Mouse (Mus musculus): ENCODE measurements around the gene Syap1.
"Not testable (repeated sequence)": the region's sequence is repeated elsewhere in the genome, so short reads cannot be mapped to it uniquely, and the experiment has no call there.

Syap1 gene

GRCm38 (mm10) chrX:162887931-162888511, at the start of gene Syap1:
TSS of gene Syap1 (minus strand) at chrX:162888447.
- DNase-seq: peak; percentile 82 to 85

- DNase-seq: no peak
Measured at GRCm38 (mm10) chrX:162931467-162931866, 43.2 kb upstream of the Syap1 start.

DNA sequence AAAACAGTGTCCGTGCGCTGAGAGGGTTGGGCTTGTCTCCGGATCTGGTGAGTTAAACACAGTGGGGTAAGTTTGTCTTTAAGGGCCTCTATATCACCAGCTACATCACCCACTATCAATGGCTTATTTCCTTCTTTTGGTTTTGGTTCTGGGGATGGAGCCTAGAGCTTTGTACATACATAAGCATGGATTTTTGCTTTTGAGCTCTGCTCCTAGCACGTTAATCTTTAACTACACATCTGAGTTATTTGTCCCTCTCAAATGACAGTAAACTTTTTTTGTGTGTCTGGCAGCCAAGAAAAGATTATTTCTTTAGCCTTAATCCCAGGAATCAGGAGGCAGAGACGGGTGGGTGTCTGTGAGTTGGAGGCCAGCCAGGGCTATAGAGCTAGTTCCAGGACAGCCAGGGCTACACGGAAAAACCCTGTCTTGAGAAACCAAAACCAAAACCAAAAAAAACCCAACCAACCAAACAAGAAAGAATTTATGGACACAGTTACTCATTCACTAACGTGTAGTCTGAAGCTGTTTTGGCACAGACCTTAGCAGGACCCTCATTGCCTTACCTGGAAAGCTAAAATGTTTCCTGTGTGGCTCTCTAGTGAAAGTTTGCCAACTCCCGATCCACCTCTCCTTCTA, 33.4 kb upstream of the Syap1 start:
- no peak for DNase-seq

DNA sequence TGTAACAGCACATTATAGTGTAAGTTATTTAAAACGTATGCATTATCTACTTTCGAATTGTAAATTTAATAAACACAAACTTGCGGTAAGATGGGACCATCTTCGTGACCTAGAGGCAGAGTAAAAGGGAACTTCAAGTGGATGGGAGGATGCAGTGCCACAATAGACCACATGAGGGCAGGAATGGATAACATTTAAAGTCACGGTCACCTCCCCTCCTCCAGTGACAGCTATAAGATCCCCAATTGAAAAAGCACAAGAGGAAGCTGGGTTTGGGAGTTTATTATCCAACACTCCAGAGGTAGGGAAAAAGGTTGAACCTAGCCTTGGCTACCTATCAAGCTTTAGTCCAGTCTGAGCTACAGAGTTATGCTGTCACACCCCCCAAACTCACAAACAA, 27.4 kb upstream of the Syap1 start:
- peak; percentile 42 to 46 for DNase-seq

GRCm38 (mm10) chrX:162913651-162914050, 25.4 kb upstream of the Syap1 start:
- DNase-seq: no peak

- DNase-seq: no peak
Measured at GRCm38 (mm10) chrX:162907554-162907953, 19.3 kb upstream of the Syap1 start.

DNA sequence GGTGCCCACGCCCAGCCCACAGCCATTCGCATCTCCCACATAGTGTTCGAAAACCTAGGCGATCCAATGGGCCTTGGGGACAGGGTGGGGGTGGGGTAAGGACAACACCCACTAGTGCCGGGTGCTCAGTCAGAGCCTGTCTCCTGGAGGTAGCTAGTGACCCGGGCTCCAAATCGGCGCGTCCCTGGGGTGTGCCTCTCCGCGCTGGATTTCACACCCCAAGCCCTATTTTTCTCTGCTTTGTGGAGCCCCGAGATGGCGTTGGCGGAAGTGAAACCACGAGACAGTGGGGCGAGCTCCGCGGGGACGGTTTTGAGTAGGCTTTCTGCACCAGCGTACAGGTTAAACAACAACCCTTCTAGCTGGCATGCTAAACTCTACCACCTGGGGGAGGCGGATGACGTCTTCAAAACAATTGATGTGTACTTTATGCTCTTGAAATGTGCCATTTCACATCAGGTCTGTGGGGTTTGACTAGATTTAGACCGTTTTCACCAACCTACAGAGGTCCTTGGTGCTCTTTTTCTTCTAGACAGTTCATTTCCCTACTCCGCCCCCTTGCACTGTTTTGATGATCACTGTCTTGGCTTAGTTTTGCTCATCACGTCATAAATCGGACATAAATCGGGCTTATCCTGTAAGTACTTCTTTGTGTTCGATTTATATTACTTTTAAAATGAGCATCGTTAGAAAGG, 13.9 kb upstream of the Syap1 start:
- DNase-seq: peak; percentile 49 to 57

- DNase-seq: peak; percentile 42 to 55
Measured at GRCm38 (mm10) chrX:162901371-162902039, 13.3 kb upstream of the Syap1 start.

DNA sequence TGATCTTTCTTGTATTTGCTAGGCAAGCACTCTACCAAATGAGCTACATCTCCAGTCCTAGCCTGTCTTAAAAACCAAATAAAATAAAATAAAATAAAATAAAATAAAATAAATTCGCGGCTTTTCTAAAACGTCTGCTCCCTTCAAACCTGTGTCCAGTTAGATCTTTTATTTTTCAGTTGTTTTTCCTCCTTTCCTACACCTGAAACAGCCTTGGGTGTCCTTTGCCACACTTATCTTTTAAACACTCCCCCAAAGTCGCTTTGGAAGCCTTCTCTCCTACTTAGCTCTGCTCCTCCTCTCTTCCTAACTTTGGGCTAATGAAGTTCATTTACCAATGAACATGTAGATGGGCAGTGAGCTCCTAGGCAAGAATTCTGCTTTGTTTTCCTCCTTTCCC, 12.7 kb upstream of the Syap1 start, which contains the start of gene Ctps2:
Ctps2 (plus strand) TSS at position 301 of the 400 bp plus-strand sequence.
- no peak for DNase-seq

- DNase-seq: not testable (repeated sequence)
Measured at GRCm38 (mm10) chrX:162888575-162889223, 452 bp upstream of the Syap1 start.

DNA sequence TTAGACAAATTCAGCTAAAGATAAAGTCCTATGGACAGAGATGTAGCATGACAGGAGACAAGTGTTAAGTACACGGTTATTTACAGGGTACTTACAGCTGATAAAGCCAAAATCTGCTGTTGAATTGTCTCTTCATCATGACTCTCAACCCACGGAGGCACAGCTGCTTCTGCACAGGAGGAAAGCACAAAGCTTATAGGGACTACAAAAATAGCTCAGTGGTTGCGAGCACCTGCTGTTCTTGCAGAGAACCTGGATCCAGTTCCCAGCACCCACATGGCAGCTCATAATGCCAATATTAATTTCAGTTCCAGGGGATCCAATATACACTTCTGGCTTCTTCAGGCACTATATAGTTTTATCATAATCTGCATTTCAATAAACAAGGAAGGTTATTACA, 10.0 kb downstream of the Syap1 start:
- no peak for DNase-seq

DNA sequence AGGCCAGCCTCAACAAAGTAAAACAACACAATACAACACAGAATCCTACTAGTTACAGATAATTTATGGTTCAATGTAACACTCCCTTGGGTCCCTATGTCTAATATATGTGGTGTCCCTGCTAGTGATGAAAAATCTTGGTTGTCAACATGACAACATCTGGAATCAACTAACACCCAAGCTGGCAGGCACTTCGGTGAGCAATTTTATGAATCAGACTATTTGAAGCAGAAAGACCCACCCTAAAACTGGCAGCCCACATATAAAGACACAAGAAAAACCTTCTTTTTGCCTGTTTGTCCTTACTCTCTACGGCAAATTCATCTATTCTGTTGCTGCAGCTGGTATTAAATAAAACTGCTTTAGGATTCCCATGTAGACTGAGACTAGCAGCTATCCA, 14.5 kb downstream of the Syap1 start:
- DNase-seq: no peak

DNA sequence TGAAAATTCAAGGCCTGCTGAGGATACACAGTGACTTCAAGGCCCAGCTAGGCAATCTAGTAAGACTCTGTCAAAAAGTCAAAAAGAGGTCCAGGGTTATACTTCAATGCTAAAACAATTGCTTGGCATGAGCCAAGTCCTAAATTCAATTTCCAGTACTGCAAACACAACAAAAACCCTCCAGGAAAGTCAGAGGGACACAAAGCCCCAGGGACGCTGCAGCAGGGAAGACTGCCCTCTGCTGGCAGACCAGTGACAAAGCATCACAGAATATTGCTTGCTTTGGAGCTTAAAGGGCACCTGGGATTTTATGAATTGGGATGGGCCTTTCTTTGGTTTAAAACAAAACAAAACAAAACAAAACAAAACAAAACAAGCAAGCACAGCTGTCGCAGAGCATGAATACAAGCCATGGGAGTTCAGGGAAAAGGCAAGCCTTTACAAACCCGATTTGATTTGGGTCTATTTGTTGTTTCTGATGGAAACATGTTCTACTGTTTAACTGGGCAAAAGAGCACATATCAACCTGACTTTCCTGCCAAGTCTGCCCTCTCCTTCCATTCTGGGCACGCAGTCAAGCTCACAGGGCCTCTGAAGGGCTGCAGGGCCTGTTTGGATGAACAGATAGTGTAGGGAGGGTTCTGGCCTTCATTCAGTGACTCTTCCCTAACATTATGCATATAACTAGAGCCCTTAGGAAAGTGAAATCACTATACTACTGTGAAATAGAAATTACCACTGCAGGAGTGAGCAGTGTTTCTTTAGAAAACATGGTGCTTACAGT, 16.3 kb downstream of the Syap1 start:
- DNase-seq: peak in 1 of 2 experiments; percentile 9

DNA sequence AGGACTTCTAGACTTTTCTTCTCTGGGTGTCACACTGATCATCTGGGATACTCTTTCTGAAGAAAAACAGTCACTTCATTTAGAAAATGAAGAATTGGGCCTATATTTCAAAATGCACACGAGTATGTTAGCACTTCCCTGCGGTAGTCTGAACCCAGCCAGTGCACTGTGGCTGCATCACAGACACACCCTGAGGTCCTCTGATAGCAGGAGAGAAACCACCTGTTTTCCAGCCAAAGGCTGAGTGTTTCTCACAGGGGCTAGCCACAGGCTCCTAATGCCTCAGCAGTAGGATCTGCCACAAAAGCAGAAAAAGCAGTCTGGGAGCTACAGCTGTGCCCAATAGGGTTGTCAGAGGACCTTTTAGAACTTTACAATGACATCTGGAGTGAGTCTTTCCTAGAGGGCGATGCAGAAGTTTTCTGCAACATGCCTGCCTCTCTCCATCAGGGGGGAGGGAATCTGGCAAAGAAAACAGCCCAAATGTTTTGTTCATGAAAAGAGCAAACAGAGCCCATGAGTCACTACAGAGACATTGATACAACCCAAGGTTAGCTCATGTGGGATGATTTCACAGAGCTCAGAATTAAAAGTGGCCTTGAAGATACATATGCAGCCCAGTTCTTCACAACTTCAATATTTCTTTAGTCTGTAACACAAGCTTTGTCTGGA, 19.8 kb downstream of the Syap1 start:
- DNase-seq: no peak

- no peak for DNase-seq
Measured at GRCm38 (mm10) chrX:162848682-162849081, 39.6 kb downstream of the Syap1 start.

GRCm38 (mm10) chrX:162845531-162845930, 42.7 kb downstream of the Syap1 start:
- no peak for DNase-seq

- no peak for DNase-seq
Measured at GRCm38 (mm10) chrX:162844447-162845100, 43.7 kb downstream of the Syap1 start.

DNA sequence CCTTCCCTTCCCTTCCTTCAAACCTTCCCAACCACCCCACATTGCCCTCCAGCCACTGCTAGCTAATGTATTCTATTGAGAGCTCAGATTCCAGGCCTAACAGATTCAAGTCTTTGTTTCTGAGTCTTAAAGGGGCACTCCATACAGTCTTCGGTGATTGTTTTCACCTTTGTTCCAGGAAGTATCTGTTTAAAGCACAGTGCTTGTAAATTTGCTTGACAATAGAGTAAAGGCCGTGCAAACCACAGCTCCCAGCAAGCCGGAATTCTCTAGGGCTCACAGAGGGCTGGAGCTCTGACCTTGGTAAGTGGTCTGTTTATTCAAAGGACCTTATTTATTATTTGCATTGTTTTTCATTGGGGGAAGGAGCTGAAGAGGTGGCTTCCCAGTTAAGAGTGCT, 56.1 kb downstream of the Syap1 start:
- no peak for DNase-seq

DNA sequence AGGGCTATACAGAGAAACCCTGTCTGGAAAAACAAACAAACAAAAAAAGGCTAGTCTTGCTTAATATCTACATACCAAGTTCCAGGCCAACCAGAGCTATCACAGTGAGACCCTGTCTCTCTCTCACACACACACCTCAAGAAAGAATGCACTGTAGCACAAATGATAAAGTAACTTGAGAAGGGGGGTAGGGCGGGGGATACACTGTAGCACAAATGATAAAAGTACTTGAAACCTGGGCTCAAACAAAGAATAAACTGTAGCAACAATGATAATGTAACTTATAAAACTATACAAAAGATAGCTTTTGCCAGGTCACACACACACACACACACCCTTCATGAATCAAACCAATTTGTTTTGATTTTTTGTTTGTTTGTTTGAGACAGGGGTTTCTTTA, 56.7 kb downstream of the Syap1 start:
- no peak for DNase-seq

DNA sequence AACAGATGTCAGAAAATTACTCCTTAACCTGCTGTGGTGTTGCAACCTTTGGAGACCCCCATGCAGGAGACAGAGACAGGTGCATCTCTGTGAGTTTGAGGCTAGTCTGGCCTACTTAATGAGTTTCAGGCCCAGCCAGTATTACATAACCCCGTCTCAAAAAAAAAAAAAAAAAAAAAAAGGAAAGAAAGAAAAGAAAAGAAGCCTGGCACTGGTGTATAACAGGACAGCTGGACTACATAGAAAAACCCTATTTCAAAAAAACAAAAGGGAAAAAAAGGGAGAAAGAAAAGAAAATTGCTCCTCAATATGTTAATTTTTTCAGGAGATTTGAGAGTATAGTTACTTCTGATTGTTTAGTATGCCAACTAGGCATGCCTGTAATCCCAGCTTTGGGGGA, 57.2 kb downstream of the Syap1 start:
- no peak for DNase-seq

DNA sequence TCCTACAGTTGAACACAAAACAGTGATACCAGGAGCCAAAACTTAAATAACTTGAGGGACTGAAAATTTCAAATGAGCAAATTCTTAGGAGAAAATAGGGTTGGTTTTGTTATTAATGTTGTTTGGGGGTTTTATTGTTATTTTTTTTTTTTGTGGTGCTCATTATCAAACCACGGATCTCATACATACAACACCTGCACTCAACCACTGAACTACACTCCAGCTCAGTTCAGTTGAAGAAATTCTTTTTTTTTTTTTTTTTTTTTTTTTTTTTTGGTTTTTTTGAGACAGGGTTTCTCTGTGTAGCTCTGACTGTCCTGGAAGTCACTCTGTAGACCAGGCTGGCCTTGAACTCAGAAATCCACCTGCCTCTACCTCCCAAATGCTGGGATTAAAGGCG, 57.9 kb downstream of the Syap1 start:
- DNase-seq: not testable (repeated sequence)

Measured in lung, adult 18-20 months (tissue).